Mouse (Mus musculus) lung, postnatal 10 days (tissue): ENCODE data around the gene Olfr862.

Experiments used
- DNase-seq: peaks from one replicate; pipeline ENCODE4 v3.0.0; 2021

Gene Olfr862

GRCm38 (mm10) chr9:19887904-19888303 lies at the start of gene Olfr862:
Olfr862 (minus strand) TSS chr9:19888004.
- DNase-seq: no peak

GRCm38 (mm10) chr9:19916565-19916964 lies 28.8 kb upstream of the Olfr862 start, which contains the start of gene Olfr77:
Olfr77 (plus strand) TSS chr9:19916865.
- DNase-seq: no peak

DNA sequence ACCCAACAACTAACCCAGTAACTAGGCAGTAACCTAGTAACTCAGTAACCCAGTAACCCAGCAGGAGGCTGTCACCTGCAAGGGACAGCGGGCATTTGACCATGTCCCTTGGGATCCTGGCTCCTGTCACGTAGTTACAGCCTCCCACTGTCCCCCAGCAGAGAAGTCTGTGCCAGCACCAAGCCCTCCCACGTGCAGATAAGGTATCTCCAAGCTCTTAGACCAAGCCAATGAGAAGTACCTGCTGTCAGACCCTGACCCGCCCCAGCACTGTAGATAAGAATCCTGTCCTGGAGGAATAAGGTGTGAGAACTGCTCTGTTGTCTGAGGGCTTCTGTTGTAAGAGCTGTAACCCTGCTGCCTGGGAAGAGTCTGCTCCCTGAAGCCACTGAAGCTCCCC lies 23.4 kb upstream of the Olfr862 start:
- DNase-seq: no peak

DNA sequence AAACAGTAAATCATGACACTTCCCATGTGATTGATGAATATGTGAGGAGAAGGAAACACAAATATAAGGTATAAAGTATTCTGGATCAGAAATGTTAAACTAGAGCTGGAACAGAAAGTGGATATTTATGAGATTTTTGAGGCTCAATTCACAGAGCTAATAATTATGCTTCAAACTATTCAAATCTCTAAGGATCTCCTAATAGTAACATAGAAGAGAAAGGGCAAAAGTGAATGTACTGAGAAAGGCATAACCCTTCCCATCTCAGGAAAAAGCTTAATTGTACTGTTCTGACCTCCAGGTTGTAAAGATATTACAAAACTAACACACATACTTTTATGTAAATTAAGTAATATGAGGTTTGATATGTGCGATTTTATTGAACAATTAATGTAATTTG lies 38.2 kb downstream of the Olfr862 start, which contains the start of gene Olfr860:
TSS of gene Olfr860 (minus strand) at position 101 of the 400 bp plus-strand sequence.
- DNase-seq: no peak
